Mouse (Mus musculus): ENCODE results near the gene Eid3. TPM values are rescaled to one million over a fixed set of nuclear protein-coding genes. Genes with fewer than 3 reads are reported as not detected.

Gene Eid3
- total and polyA plus RNA-seq, 3 experiments, result 1.4 to 3.5 (median 1.5) TPM

DNA sequence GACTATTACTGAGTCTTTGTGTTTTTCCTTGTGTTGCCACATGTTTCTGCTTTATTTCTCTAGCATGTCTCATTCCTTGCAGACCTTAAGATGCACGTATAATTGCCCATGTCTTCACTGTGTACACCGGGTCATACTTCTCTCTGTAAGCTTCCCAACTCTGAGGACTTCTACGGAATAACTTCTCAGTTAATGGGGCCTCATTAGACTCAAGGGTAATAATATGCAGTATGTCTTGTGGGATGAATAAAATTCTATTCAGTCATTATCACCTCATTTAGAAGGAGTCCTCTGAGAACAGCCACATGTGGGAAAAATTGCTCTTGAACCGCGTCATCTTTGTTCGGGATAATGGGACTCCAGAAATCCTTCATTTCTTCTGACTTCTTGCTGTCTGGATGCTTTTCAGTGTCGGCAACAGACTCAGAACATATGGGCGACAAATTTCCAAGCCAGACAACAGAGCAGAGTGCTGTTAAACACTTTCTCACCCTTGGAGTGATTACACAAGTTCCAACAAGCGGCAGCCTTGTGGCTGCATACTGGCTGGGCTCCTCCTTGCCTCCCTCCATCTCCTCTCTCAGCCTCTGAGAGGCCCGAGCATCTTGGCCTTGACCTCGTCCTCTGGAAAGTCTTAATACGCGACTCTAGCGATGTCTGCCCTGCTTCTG lies 43.2 kb upstream of the Eid3 start:
- in situ Hi-C loops (cut with MboI; ENCODE audit: low pct_ligation_motif_present, low pct_unique_long_range_greater_than_20kb, low sequenced_read_pairs), result no loop called here
- H3K27ac ChIP-seq (ENCODE audit: insufficient read depth, low read depth), result no peak overlapping the region

DNA sequence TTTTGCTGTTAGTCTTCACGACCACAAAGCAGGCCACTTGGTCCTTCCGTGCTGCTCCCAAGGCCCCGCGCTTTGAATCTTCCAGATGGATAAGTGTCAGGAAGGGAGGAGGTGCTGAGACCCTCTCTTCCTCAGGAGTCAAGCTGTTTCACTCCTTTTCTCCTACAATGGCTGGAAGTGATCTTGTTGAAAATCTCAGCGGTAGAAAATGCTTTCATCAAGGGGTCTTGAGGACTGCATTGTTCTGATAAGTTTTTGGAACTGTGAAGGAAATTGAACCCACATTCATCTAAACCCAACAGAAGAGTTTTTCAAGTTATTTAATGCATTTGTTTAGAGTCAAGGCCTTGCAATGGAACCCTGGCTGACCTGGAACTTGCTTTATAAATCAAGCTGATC lies 42.6 kb upstream of the Eid3 start:
- no peak for DNase-seq (ENCODE audit: extremely low read depth)
- Histone ChIP-seq H3K4me3 (replicated peaks in 1 of 3; ENCODE audit: low read depth in 2 of 3, low read length in 2 of 3, poor library complexity in 1 of 3) (no peak overlapping the region), H3K9ac (ENCODE audit: insufficient read depth, low read depth) (no peak overlapping the region), H3K79me2 (replicated peaks; ENCODE audit: control insufficient read depth, extremely low read depth, insufficient read depth, poor library complexity, severe bottlenecking) (no peaks in the 10 kb centered on the region), H3K4me2 (ENCODE audit: insufficient read depth, low read depth, poor library complexity, severe bottlenecking) (no peak overlapping the region), H3K36me3 (replicated peaks in 1 of 2; ENCODE audit: control insufficient read depth in 1 of 2, insufficient read depth in 1 of 2, low read length in 1 of 2) (no peaks in the 10 kb centered on the region), H3K27me3 (replicated peaks) (no peaks in the 10 kb centered on the region), H3K4me1 (ENCODE audit: control insufficient read depth in 1 of 2, insufficient read depth in 2 of 2) (peaks cover 0 to 15% of the 10 kb centered on the region in 2 experiments; a peak in 3 of 4 replicates), H3K27ac (ENCODE audit: insufficient read depth, low read depth) (no peak overlapping the region), H3K9me3 (replicated peaks; ENCODE audit: low read length) (no peaks in the 10 kb centered on the region)
- no peak for TF ChIP-seq EP300 (IDR thresholded peaks at IDR 0.05; ENCODE audit: low read length)
- TF ChIP-seq USF1 (IDR thresholded peaks at IDR 0.05; ENCODE audit: low read depth, low read length), result no peak
- TF ChIP-seq CTCF (conservative IDR thresholded peaks at IDR 0.05 in 1 of 2, IDR thresholded peaks at IDR 0.05 in 1 of 2; ENCODE audit: low read depth in 2 of 2, low read length in 2 of 2), result no peak
- no peak for TF ChIP-seq ZC3H11A (IDR thresholded peaks at IDR 0.05; ENCODE audit: low read depth, low read length)
- TF ChIP-seq MAFK (IDR thresholded peaks at IDR 0.05; ENCODE audit: insufficient replicate concordance, low read length), result no peak
- TF ChIP-seq POLR2AphosphoS2 (IDR thresholded peaks at IDR 0.05; ENCODE audit: low read depth, low read length), result no peak
- TF ChIP-seq USF2 (conservative IDR thresholded peaks at IDR 0.05; ENCODE audit: low read depth, low read length), result no peak
- no peak for TF ChIP-seq NELFE (IDR thresholded peaks at IDR 0.05; ENCODE audit: low read depth, low read length)
- TF ChIP-seq POLR2A (IDR thresholded peaks at IDR 0.05; ENCODE audit: low read depth, low read length), result no peak
- TF ChIP-seq RAD21 (IDR thresholded peaks at IDR 0.05; ENCODE audit: low read depth, low read length), result no peak
- no peak for TF ChIP-seq HCFC1 (IDR thresholded peaks at IDR 0.05; ENCODE audit: low read depth, low read length)
- no peak for TF ChIP-seq MAZ (IDR thresholded peaks at IDR 0.05; ENCODE audit: low read depth, low read length)
- no peak for TF ChIP-seq CHD2 (IDR thresholded peaks at IDR 0.05; ENCODE audit: low read length)
- no peak for TF ChIP-seq GABPA (IDR thresholded peaks at IDR 0.05; ENCODE audit: insufficient replicate concordance, low read depth, low read length)
- no peak for TF ChIP-seq CHD1 (IDR thresholded peaks at IDR 0.05; ENCODE audit: low read depth, low read length)
- no peak for TF ChIP-seq MXI1 (IDR thresholded peaks at IDR 0.05; ENCODE audit: low read depth, low read length)
- dilution Hi-C loops (cut with MboI; ENCODE audit: extremely low pct_ligation_motif_present, extremely low pct_unique_long_range_greater_than_20kb, low sequenced_read_pairs) (no loop called here), in situ Hi-C loops (cut with MboI; ENCODE audit: low pct_ligation_motif_present, low pct_unique_long_range_greater_than_20kb, low sequenced_read_pairs) (no loop called here)

More for the DNA sequence above, 43.2 kb upstream of the Eid3 start:
- H3K79me2 ChIP-seq (replicated peaks; ENCODE audit: control insufficient read depth, extremely low read depth, insufficient read depth, poor library complexity, severe bottlenecking), result no peaks in the 10 kb centered on the region
- H3K9me3 ChIP-seq (replicated peaks; ENCODE audit: low read length), result no peaks in the 10 kb centered on the region
- no peak for DNase-seq (ENCODE audit: extremely low read depth)
- H3K4me2 ChIP-seq (ENCODE audit: insufficient read depth, low read depth, poor library complexity, severe bottlenecking), result no peak overlapping the region
- H3K4me3 ChIP-seq (replicated peaks in 1 of 3; ENCODE audit: low read depth in 2 of 3, low read length in 2 of 3, poor library complexity in 1 of 3), result no peak overlapping the region
- no peak overlapping the region for H3K9ac ChIP-seq (ENCODE audit: insufficient read depth, low read depth)
- TF ChIP-seq SMC3 (IDR thresholded peaks at IDR 0.05; ENCODE audit: low read depth, low read length), result no peak
- no peak for TF ChIP-seq E2F4 (IDR thresholded peaks at IDR 0.05; ENCODE audit: insufficient replicate concordance, low read depth, low read length)
- TF ChIP-seq RAD21 (IDR thresholded peaks at IDR 0.05; ENCODE audit: low read depth, low read length), result no peak
- TF ChIP-seq IRF4 (IDR thresholded peaks at IDR 0.05; ENCODE audit: low read depth, low read length), result no peak
- TF ChIP-seq SIN3A (IDR thresholded peaks at IDR 0.05; ENCODE audit: low read length), result no peak
- TF ChIP-seq BHLHE40 (IDR thresholded peaks at IDR 0.05; ENCODE audit: low read depth, low read length), result no peak
- TF ChIP-seq EP300 (IDR thresholded peaks at IDR 0.05; ENCODE audit: low read length), result no peak
- no peak for TF ChIP-seq KAT2A (IDR thresholded peaks at IDR 0.05; ENCODE audit: insufficient replicate concordance, low read length)
- TF ChIP-seq USF2 (conservative IDR thresholded peaks at IDR 0.05; ENCODE audit: low read depth, low read length), result no peak
- no peak for TF ChIP-seq NELFE (IDR thresholded peaks at IDR 0.05; ENCODE audit: low read depth, low read length)
- no peak for TF ChIP-seq ELF1 (IDR thresholded peaks at IDR 0.05; ENCODE audit: low read depth, low read length)
- TF ChIP-seq PAX5 (IDR thresholded peaks at IDR 0.05; ENCODE audit: low read length), result no peak
- no peak for TF ChIP-seq MEF2A (IDR thresholded peaks at IDR 0.05; ENCODE audit: borderline replicate concordance, low read depth, low read length)
- no peak for TF ChIP-seq MAFK (IDR thresholded peaks at IDR 0.05; ENCODE audit: insufficient replicate concordance, low read length)
- no peak for TF ChIP-seq HCFC1 (IDR thresholded peaks at IDR 0.05; ENCODE audit: low read depth, low read length)
- TF ChIP-seq CHD1 (IDR thresholded peaks at IDR 0.05; ENCODE audit: low read depth, low read length), result no peak
- no peak for TF ChIP-seq JUND (conservative IDR thresholded peaks at IDR 0.05; ENCODE audit: low read depth, low read length)
- no peaks in the 10 kb centered on the region for H3K36me3 ChIP-seq (replicated peaks in 1 of 2; ENCODE audit: control insufficient read depth in 1 of 2, insufficient read depth in 1 of 2, low read length in 1 of 2)
- H3K27me3 ChIP-seq (replicated peaks), result no peaks in the 10 kb centered on the region
- H3K4me1 ChIP-seq (ENCODE audit: control insufficient read depth in 1 of 2, insufficient read depth in 2 of 2), result peaks cover 0 to 15% of the 10 kb centered on the region in 2 experiments; a peak in 3 of 4 replicates
- dilution Hi-C loops (cut with MboI; ENCODE audit: extremely low pct_ligation_motif_present, extremely low pct_unique_long_range_greater_than_20kb, low sequenced_read_pairs), result no loop called here
